Mouse (Mus musculus): ENCODE data around the gene Lhx3.
A peak's percentile ranks its signal among the peaks of the same experiment; 100 is the strongest.

Gene Lhx3

DNA sequence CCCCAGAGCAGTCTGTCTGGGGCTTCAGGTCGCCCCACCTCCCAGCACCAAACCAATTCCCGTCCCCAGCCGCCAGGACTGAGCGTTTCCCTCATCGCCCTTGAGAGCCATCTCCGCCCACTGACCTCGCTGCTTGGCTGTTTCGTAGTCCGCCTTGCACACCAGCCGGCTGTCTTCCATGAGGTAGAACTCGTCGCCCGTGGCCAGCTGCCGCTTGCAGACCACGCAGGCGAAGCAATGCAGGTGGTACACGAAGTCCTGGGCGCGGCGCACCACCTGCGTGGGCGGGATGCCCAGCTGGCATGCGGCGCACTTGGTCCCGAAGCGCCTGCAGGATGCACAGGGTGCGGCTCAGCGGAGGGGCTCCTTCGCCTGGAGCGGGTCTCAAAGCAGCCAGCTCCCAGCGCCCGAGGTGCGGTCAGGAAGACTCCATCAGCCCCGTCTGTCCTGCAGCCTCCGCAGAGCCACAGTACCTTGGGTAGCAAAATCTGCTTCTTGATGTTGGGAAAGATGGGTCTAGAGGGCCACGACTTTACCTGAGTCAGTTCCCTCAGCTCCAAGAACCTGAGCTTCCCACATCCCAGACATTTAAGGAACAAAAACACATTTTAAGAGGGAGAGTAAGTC lies 5.1 kb downstream of the Lhx3 start:
- DNase-seq (ENCODE audit: inconsistent age in 2 of 2, low spot score in 1 of 2): peak; percentile 59 to 86

DNA sequence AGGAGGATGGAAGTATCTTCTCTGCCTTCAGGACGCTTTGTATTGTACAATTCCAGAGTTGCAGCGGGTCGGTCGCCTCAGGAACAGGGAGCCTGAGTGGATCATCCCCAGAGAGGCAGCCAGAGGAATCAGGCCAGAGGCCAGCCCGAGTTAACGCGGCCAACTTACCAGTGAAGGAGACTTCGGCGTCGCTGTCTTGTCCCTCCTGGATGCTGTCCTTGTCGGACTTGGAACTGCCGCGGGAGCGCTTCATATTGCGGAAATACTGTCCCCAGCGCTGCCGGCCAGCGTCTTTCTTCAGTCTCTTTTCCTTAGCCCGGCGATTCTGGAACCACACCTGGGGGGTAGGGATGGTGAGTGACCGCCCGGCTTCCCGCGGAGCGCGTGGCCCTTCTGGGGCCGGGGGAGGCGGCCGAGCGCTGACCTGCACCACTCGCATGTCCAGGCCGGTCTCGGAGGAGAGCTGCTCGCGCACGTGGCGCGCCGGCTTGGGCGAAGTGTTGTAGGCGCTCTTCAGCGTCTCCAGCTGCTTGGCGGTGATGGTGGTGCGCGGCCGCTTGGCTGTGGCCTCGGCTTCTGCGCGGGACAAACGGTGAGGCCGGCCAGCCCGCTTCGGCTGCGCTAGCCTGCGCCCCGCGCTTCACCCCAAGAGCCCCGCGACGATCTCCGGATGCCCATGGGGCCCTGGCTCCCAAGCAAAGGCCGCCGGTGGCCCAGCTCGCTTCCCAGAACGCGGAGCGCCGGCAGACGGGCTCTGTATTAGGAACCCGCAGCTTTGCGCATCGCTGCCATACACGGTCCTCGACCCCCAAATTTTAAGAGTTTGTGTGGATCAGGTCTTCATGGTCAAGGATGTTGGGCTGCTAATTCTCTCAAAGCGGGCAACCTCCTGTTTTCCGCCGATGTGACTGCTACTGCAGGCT lies 5.9 kb downstream of the Lhx3 start:
- peak; percentile 19 to 63 for DNase-seq (ENCODE audit: inconsistent age in 2 of 2, low spot score in 1 of 2)

DNA sequence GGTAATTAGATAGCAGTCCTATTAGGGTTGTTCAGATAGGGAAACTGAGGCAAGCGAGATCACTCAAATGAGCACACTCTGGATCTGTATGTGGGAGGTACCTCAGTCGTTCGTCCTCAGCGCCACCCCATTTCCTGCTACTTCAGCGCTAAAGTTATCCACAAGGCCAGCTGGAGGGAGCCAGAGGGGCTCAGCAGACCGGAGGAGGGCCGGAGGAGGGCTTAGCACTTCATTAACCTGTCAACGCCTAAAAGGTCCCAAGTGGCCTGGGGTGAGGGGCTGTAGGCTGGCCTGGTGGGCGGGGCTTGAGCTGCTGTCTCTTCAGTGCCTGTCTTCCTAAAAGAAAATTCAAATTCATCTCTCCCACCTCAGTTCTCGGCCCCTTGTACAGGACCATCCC lies 9.6 kb downstream of the Lhx3 start:
- no peak for DNase-seq (ENCODE audit: inconsistent age in 2 of 2, low spot score in 1 of 2)

DNA sequence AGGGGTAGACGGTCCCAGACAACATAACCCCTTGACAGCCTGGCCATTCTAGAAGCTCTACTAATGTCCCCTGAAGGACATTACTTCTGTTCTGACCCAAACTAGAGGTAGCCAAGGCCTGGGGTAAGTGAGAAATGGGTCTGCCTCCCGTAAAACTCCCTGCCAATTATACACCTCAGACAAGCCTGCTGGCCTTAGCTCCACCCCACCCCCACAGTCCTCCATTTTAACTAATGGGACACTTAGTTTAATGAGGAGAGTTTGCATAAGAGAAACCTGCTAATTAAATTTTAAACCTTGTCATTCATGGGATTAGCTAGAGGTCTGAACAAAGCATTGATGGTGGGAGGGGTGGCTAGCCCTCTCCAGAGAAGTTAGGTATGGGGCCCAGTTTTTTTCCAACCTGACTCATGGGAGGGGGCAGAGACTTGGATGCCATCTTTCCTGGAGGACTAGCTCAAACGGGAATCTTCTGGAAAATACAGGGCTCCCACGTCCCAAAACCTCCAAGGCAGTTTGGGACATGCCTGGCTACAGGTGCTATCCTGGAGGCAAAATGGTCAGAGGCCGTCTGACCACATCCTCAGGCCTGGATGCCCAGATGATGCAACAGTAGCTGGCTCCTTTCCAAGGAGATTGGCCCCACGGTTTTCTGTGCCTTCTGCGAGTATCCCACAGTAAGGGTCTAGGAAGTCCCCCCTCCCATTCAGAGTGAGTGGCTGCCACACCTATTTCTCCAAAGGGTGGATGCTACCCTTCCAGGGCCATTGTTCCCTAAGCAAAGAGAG lies 13.3 kb downstream of the Lhx3 start:
- peak in 1 of 2 experiments; percentile 25 for DNase-seq (ENCODE audit: inconsistent age in 2 of 2, low spot score in 1 of 2)

DNA sequence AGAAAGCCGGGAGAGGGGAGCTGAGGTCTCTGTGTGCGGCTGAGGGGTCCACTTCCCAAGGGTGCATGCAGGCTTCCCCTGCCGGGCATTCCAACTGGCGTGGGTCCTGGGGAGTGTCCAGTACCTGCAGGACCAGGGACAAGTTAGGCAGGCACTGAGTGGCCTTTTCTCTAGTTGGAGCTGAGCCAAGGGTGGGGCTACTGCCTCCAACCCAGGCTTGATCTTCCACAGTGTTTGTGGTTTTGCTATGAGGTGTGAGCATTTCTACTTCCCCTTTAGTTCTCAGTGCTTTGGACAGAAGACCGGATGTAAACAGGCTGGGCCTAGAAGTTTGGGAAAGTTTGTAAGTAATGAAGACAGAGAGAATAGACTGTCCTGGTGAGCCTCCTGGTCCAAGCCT lies 19.6 kb downstream of the Lhx3 start:
- DNase-seq (ENCODE audit: inconsistent age in 2 of 2, low spot score in 1 of 2): peak in 1 of 2 experiments; percentile 37

DNA sequence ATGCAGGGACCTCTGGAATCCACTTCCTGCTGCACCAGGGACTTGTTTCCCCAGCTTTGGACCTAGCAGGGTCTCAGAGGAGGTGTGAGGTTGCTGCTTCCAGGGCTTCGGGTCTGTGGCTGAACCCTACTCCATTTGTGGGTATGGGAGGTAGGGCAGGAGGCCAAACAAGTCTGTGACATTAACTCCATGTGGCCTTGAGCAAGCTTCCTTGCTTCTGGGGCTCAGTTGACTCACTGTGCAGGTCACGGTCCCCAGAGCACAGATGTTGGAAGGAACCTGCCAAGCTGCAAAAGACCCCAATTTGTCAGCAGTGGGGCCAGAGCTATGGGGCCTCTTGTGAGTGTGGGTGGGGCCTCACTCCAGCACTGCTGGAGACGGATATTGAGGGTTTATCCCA lies 23.7 kb downstream of the Lhx3 start:
- peak; percentile 77 to 91 for DNase-seq (ENCODE audit: inconsistent age in 2 of 2, low spot score in 1 of 2)

DNA sequence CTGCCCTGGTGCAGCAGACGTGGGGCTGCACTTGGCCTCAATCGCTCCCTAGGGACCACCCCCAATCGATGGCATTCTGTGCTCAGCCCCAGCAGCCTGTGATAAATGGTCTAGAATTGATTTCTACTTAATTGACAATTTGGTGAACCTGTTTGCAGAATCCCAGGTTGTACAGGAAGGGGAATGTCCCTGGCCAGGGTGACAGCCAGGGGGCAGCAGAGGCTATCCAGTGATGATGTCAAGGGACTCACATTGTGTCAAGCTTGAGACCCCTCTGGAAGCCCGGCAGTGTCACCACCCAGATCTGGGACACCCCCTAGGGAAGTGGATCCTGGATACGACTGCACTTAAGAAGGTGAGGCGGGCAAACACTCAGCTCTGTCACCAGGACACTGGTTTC lies 25.4 kb downstream of the Lhx3 start:
- peak; percentile 57 to 83 for DNase-seq (ENCODE audit: inconsistent age in 2 of 2, low spot score in 1 of 2)

DNA sequence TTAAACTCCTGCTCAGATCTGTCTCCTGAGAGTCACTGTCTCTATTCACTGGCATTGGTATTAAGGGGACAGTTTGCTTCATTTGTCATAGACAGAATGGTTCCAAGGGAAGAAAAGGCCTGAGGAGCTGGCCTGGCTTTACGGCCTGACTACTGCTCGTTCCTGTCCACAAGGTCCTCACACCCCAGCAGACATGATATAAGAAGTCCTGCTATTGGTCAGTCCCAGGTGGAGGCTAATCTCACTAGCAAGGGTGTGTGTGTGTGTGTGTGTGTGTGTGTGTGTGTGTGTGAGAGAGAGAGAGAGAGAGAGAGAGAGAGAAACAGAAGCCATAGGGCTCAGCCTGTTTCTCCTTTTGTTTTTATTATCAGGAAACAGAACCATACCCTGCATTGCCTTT lies 30.9 kb downstream of the Lhx3 start:
- DNase-seq (ENCODE audit: inconsistent age in 2 of 2, low spot score in 1 of 2): no peak

DNA sequence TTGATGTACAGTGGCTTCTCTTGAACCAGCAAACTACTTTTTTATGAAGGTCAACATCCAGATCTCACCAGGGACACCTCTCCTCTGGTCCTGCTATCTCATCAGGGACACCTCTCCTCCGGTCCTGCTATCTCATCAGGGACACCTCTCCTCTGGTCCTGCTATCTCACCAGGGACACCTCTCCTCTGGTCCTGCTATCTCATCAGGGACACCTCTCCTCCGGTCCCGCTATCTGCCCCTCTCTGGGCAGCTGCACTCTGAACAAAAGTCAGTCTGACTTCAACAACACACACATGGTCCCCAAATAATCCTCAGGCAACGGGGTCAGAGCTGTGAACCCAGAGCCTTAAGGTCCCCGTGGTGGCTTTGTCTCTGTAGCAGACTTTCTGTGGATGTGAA lies 31.4 kb downstream of the Lhx3 start:
- DNase-seq (ENCODE audit: inconsistent age in 2 of 2, low spot score in 1 of 2): no peak

DNA sequence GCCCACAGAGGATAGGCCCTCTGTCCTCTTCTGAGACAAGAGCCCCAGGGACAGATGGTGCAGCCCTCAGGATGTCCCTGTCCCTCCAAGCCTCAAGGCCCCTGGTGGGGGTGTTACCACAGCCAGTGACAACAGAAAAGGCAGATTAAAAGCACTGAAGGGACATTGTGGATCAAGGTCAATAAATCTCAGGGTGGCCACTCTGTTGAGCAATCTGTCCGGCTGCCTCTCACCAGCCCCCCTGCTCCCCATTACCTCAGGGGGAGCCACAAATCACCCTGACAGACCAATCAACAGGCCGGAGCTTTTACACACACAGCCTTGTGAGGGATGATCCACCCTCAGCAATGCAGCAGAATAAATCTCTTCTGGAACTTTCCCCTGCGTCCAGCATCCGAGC lies 32.9 kb downstream of the Lhx3 start:
- peak; percentile 76 to 89 for DNase-seq (ENCODE audit: inconsistent age in 2 of 2, low spot score in 1 of 2)

DNA sequence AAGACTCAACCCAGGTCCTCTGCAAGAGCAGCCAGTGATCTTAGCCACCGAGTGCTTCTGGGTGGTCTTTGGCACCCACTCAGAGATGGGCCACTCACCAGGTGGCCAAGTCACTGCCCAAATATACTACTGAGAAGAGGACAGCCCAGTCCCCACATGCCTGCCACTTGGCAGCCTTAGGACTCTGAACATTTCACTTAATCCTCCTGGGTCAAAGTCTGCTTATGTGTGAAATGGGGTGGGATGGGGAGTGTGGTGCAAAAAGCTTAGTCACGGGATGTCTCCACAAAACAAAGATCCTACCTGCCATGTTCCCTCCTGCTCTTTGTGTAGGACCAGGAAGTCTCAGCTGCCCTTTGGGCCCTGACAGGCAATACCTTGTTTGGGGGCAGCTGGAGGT lies 35.9 kb downstream of the Lhx3 start:
- DNase-seq (ENCODE audit: inconsistent age in 2 of 2, low spot score in 1 of 2): no peak

DNA sequence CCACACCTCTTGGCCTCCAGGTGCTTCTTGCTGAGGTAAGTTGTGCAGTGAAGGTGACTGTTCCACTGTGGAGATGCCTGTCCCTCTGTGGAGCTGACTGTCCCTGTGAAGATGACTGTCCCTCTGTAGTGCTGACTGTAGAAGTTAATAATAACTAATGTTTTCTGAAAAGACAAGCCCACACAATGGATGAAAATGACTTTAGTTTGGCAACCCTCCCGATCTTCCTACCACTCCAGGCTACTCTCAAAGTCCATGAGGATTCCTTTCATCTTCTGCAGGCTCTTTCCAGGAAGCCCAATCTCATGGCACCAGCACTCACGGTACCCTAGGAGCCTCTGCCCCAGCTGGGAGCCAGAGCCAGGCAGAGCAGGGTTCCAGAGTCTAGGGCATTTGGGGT lies 37.7 kb downstream of the Lhx3 start:
- DNase-seq (ENCODE audit: inconsistent age in 2 of 2, low spot score in 1 of 2): no peak

DNA sequence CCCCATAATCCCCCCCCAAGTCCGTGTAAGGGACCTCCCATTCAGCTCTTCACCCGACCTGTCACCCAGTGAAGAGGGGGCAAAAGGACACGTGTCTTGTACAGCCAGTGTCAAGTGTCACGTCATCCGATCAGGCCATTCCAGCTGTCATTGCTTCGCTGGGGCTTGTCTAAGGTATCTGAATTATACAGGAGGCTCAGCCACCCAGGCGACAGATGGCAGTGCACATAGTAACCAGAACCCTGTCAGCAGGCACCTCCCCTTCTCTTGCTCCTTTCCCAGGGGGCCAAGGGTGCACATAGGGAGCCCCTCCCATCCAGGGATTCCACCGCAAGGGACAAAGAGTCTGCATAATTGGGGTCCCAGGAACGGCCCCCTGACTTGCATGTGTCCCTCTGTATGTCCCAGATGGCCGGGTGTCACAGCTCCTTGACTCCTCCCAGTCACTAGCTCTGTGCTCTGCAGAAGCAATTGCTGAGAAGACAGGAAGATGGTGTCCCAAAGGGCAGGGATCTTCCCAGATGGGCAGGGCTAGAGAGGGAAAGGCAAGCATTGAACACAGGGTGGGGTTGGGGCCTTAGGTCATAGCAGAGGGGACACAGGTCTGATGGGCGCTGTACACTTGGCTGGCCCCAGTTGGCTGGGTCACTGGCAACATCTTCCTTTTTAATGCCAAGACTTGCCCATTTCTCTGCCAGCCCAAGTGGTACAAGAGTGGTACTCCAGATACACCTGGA lies 39.1 kb downstream of the Lhx3 start:
- no peak for DNase-seq (ENCODE audit: inconsistent age in 2 of 2, low spot score in 1 of 2)

DNA sequence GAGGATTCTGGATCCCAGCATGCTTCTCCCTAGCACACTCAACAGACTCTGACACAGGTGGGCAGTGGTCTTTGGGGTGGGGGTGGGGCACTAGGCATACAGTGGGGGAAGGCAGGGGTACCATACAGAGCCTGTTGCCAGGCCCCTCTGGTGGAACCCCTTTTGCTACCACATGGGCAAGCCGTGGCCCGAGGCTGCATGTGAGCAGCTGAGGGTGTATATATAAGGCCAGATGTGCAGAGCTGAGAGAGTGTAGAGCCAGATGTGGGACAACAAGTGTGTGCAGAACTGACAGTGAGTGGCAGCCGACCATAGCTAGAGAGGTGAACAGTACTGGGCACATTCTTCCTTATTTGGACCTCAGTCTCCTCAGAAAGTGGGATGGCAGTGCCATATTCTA lies 41.2 kb downstream of the Lhx3 start:
- DNase-seq (ENCODE audit: inconsistent age in 2 of 2, low spot score in 1 of 2): no peak

DNA sequence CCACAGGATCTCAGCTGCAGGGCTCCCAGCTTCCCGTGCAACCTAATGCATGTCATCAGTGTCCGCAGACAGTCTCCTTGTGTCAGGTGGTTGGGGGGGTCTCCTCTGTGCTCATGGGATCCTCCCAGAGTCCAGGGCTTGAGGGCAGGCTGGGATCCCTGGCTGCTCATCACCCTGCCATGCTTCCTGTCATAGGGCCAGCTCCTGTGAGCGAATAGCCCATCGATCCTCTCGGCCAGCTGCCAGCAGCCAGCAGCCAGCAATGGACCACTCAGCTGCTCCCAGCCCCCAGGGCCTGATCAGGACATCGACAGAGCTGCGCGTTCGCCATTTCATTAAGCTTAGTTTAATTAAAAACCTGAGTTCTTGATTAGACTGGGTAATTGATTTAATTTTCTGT lies 50.0 kb downstream of the Lhx3 start:
- DNase-seq (ENCODE audit: inconsistent age in 2 of 2, low spot score in 1 of 2): no peak

DNA sequence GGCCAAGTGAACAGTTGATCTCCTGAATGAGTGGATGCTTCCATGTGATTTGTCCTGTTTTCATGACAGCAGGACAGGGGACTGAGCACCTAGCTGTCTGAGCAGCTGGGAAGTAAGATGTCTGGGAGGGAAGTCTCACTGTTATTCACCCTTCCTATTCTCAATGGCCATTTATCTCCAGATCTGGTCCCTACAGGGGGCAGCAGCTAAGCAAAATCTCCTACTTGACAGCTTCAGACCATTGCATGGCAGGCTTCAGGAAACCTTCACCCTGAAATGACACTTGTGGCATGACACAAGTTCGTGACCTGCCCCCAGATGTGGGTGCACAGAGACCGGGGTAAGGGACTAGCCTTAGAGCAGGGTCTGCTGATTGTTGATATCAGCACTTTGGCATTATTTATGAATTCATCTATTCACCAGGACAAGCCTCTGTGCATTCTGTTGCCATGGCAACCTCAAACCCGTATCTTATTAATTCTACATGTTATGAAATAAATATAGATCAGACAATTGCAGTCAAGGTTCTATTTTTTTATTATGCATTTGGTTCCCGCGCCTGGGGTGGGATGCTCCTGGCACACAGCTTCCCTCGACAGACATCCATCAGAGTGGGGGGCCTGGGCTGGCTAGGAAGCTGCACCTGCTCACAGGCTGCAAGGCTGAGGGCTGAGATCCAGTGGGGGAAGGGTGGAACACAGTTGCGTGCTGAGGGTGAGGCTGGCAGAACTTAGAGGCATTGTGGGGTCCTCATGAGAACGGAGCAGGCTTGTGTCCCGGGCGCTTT lies 51.7 kb downstream of the Lhx3 start:
- no peak for DNase-seq (ENCODE audit: inconsistent age in 2 of 2, low spot score in 1 of 2)

DNA sequence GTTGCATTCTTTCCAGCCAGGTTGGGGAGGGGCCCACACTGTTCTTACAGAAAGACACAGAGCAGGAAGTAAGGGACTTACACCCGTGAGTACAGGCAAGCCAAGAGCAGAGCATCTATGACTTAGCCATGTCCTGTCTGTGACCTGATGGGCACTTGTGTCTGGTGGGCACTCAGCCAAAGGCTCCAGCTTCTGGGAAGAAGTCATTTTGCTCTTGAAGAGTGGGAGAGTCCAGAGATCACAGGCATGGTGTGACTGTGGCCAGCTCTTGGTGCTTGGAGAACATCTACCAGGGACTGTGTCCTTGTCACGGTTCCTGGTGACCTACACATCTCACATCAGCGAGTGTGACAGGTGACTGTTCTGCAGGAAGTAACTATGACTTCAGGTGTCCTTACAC lies 52.4 kb downstream of the Lhx3 start:
- no peak for DNase-seq (ENCODE audit: inconsistent age in 2 of 2, low spot score in 1 of 2)

DNA sequence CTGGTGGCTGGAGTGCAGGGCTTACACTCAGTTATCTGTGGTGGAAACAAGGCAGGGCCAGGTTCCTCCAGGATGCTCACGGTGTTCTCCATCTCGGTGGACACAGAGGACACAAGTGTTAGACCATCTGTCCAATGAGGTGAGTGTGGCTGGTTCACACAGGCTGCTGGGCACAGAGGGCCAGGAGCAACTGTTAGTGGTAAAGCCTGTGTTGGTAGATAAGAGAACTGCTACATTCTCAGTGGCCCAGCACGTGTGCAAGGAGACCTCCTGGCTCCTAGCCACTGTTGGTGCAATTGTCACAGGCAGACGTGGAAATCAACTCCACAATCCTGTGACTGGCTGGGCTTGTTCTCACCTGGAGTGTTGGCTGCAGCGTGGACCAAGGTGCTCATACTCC lies 53.5 kb downstream of the Lhx3 start:
- no peak for DNase-seq (ENCODE audit: inconsistent age in 2 of 2, low spot score in 1 of 2)

DNA sequence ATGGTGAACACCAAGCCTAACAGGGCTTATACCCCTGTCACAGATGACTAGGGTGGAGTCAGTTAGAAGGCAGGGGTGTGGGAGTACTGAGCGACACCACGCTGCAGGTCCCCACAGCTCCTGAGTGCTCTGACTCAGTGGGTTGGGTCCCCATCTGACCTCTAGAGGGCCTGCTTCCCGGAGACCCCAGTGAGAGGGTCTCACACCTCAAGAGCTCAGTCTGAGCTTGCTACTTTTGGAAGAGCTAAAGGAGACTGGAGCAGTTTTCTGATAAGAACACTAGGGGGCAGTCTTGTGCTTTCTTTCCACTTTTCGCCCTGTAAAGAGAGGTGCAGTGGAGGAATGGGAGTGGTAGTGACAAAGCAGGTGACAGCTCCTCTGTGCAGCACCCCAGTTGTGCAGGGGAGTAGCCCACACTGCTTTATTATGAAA lies 54.2 kb downstream of the Lhx3 start:
- peak in 1 of 2 experiments; percentile 82 for DNase-seq (ENCODE audit: inconsistent age in 2 of 2, low spot score in 1 of 2)

DNA sequence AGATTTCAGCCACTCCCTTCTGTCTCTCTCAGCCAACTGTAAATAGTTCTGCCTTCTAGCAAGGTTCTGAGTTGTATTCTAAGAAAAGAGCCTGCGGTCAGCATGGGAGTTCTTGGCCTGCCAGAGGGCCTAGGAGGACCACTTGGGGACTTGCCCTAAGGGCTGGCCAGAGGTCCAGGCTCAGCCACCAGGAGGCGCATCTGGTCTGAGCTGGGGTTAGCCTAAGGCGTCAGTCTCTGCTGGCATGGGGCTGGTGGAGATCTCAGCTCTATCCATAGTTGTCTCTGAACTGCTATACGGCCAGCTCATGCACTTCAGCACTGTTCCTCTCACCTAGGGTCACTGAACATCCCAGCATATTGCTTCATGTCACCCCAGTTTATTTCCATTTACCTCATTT lies 54.8 kb downstream of the Lhx3 start:
- DNase-seq (ENCODE audit: inconsistent age in 2 of 2, low spot score in 1 of 2): peak in 1 of 2 experiments; percentile 75
